Mouse (Mus musculus): ENCODE measurements at regions not wholly inside any gene's neighbourhood (a gene's known extent, or its start where the extent isn't known, plus 50 kb on each side); places are given as distances from the start of the nearest gene placed in this dataset.

DNA sequence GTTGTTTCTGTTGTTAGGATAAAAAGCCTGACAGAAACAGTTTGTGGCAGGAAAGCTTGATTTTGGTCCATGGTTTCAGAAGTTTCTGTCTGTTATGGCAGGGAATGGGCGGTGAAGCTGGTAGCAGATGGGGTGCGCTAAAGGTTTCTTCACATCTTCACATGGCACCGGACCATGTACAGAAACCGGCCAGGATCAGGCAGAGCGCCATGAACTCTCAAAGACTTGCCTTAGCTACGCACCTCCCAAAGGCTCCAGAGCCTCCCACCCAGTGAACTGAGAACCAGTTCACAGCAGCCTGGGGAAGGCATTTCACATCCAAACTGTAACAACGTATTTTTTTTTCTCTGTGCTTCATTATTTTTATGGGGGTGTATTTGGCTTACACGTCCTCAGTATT lies 86.2 kb upstream of the Rcn1 start:
- Histone ChIP-seq H3K9ac (ENCODE audit: insufficient read depth, low read depth, low read length, poor library complexity, severe bottlenecking) (no peak overlapping the region), H3K4me3 (ENCODE audit: insufficient read depth in 1 of 2, low read depth in 1 of 2, low read length in 2 of 2, poor library complexity in 1 of 2, severe bottlenecking in 1 of 2) (no peak overlapping the region), H3K4me1 (ENCODE audit: control insufficient read depth in 2 of 2, insufficient read depth in 2 of 2, low read length in 2 of 2, poor library complexity in 1 of 2) (no peaks in the 10 kb centered on the region), H3K27ac (ENCODE audit: insufficient read depth, low read depth, low read length, poor library complexity, severe bottlenecking) (no peak overlapping the region), H3K36me3 (ENCODE audit: control insufficient read depth, insufficient read depth, low read length, poor library complexity, severe bottlenecking) (no peaks in the 10 kb centered on the region), H3K9me3 (ENCODE audit: control insufficient read depth, insufficient read depth, low read depth, low read length) (no peaks in the 10 kb centered on the region)
- TF ChIP-seq ZC3H11A (IDR thresholded peaks at IDR 0.05; ENCODE audit: borderline replicate concordance, low read depth, low read length), result no peak
- no peak for TF ChIP-seq CHD2 (IDR thresholded peaks at IDR 0.05; ENCODE audit: low read depth, low read length)
- TF ChIP-seq HCFC1 (IDR thresholded peaks at IDR 0.05; ENCODE audit: borderline replicate concordance, insufficient read depth, low read length), result no peak
- no peak for TF ChIP-seq MAFK (IDR thresholded peaks at IDR 0.05; ENCODE audit: insufficient read depth, low read depth, low read length)
- TF ChIP-seq ZNF384 (IDR thresholded peaks at IDR 0.05; ENCODE audit: low read depth, low read length), result no peak
- no peak for DNase-seq (ENCODE audit: low read depth, low spot score)
- in situ Hi-C loops (cut with MboI; ENCODE audit: low sequenced_read_pairs in 2 of 2, unreplicated experiment in 2 of 2), result no loop called here

DNA sequence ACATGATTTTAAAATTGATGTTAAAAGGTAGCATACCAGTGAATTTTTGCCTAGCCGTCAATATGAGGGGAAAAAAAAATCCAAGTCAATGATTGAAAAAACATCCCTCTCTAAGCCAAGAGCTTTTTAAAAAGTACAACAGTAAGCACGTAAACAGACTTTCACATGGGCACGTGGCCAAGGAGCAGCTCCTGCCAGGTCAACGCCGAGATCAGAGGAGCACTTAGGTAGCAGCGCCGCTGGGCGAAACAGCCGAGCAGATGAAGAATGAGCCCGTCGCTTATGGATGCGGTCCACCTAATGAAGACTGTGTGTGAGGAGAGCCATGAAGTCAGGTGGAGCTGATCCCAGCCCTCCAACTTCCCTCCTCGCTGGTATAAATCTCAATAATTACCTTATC lies 96.7 kb upstream of the Rcn1 start:
- TF ChIP-seq ZC3H11A (IDR thresholded peaks at IDR 0.05; ENCODE audit: borderline replicate concordance, low read depth, low read length) (no peak), CHD2 (IDR thresholded peaks at IDR 0.05; ENCODE audit: low read depth, low read length) (no peak)
- Histone ChIP-seq H3K9me3 (ENCODE audit: control insufficient read depth, insufficient read depth, low read depth, low read length) (no peaks in the 10 kb centered on the region), H3K4me3 (ENCODE audit: insufficient read depth in 1 of 2, low read depth in 1 of 2, low read length in 2 of 2, poor library complexity in 1 of 2, severe bottlenecking in 1 of 2) (no peak overlapping the region), H3K27ac (ENCODE audit: insufficient read depth, low read depth, low read length, poor library complexity, severe bottlenecking) (no peak overlapping the region), H3K9ac (ENCODE audit: insufficient read depth, low read depth, low read length, poor library complexity, severe bottlenecking) (no peak overlapping the region), H3K4me1 (ENCODE audit: control insufficient read depth in 2 of 2, insufficient read depth in 2 of 2, low read length in 2 of 2, poor library complexity in 1 of 2) (no peaks in the 10 kb centered on the region), H3K36me3 (ENCODE audit: control insufficient read depth, insufficient read depth, low read length, poor library complexity, severe bottlenecking) (no peaks in the 10 kb centered on the region)
- DNase-seq (ENCODE audit: low read depth, low spot score), result no peak
- in situ Hi-C loops (cut with MboI; ENCODE audit: low sequenced_read_pairs in 2 of 2, unreplicated experiment in 2 of 2), result no loop called here

DNA sequence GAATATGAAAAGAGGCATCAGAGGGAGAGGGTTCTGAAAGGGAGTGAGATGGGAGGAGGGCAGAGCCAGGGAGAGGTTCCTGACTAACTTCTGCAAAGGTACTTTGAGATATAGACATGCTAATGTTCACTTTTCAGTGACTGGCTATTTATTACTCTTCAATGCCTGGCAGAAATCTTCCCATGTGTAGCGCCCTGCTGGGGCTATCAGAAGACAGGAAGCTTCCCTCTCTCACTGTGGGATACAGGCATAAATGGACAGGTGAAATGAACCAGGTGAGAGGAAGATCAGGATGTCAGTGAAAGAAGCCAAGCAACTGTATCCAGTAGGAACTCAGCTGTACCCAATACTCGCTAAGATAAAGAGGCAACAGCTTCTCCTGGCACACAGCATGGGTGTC lies 105.1 kb upstream of the Rcn1 start:
- TF ChIP-seq MAFK (IDR thresholded peaks at IDR 0.05; ENCODE audit: insufficient read depth, low read depth, low read length) (no peak), ZC3H11A (IDR thresholded peaks at IDR 0.05; ENCODE audit: borderline replicate concordance, low read depth, low read length) (no peak), ZNF384 (IDR thresholded peaks at IDR 0.05; ENCODE audit: low read depth, low read length) (no peak), CHD2 (IDR thresholded peaks at IDR 0.05; ENCODE audit: low read depth, low read length) (no peak), HCFC1 (IDR thresholded peaks at IDR 0.05; ENCODE audit: borderline replicate concordance, insufficient read depth, low read length) (no peak)
- DNase-seq (ENCODE audit: low read depth, low spot score), result no peak
- Histone ChIP-seq H3K4me3 (ENCODE audit: insufficient read depth in 1 of 2, low read depth in 1 of 2, low read length in 2 of 2, poor library complexity in 1 of 2, severe bottlenecking in 1 of 2) (no peak overlapping the region), H3K36me3 (ENCODE audit: control insufficient read depth, insufficient read depth, low read length, poor library complexity, severe bottlenecking) (no peaks in the 10 kb centered on the region), H3K4me1 (ENCODE audit: control insufficient read depth in 2 of 2, insufficient read depth in 2 of 2, low read length in 2 of 2, poor library complexity in 1 of 2) (peaks cover 0 to 3% of the 10 kb centered on the region in 2 experiments; a peak in 1 of 4 replicates), H3K9me3 (ENCODE audit: control insufficient read depth, insufficient read depth, low read depth, low read length) (no peaks in the 10 kb centered on the region), H3K27ac (ENCODE audit: insufficient read depth, low read depth, low read length, poor library complexity, severe bottlenecking) (no peak overlapping the region), H3K9ac (ENCODE audit: insufficient read depth, low read depth, low read length, poor library complexity, severe bottlenecking) (no peak overlapping the region)
- in situ Hi-C loops (cut with MboI; ENCODE audit: low sequenced_read_pairs in 2 of 2, unreplicated experiment in 2 of 2), result loop anchor here in 1 of 2 experiments (25.0 kb wide), 1 partner anchor 583 kb away; no protein-coding TSS in a partner anchor

DNA sequence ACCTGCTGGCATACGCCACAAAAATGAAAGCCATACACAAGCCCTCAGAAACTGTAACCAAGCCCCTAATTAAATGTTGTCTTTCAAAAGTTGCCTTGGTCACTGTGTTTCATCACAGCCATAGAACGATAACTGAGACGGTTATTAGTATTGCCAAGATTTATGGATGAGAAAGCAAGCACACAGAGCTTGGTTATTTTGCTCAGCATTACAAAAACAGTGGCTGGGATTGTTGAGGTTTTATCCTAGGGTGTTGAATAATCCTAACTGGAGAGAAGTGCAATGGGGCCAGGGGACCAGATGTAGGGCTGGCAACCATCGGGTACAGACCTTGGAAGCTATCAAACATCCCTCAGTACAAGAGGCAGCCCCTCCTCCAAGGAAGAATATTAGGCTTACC lies 106.4 kb upstream of the Rcn1 start:
- DNase-seq (ENCODE audit: low read depth, low spot score), result no peak
- in situ Hi-C loops (cut with MboI; ENCODE audit: low sequenced_read_pairs in 2 of 2, unreplicated experiment in 2 of 2), result loop anchor here in 1 of 2 experiments (25.0 kb wide), 1 partner anchor 582 kb away; no protein-coding TSS in a partner anchor

DNA sequence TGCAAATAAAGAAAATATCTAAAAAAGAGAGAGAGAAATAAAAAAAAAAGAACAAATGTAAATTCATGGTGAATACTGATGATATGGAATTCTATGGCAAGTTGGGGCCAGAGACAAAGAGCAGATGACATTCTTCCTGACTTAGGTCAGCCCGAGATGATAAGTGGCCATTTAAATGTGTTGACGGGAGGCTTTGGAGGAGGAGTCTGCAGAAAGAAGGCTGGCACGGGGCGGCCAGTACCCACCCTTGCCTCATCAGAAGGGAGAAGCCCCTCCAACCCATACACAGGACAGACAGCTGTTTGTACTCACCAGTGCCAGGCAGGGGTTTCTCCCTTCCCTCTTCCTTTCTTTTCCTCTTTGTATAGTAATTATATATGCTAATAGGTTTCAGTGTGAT lies 108.0 kb upstream of the Rcn1 start:
- Histone ChIP-seq H3K4me1 (ENCODE audit: control insufficient read depth in 2 of 2, insufficient read depth in 2 of 2, low read length in 2 of 2, poor library complexity in 1 of 2) (peaks cover 1 to 6% of the 10 kb centered on the region in 2 experiments; a peak in 1 of 4 replicates), H3K36me3 (ENCODE audit: control insufficient read depth, insufficient read depth, low read length, poor library complexity, severe bottlenecking) (no peaks in the 10 kb centered on the region), H3K4me3 (ENCODE audit: insufficient read depth in 1 of 2, low read depth in 1 of 2, low read length in 2 of 2, poor library complexity in 1 of 2, severe bottlenecking in 1 of 2) (no peak overlapping the region), H3K9ac (ENCODE audit: insufficient read depth, low read depth, low read length, poor library complexity, severe bottlenecking) (no peak overlapping the region), H3K27ac (ENCODE audit: insufficient read depth, low read depth, low read length, poor library complexity, severe bottlenecking) (no peak overlapping the region), H3K9me3 (ENCODE audit: control insufficient read depth, insufficient read depth, low read depth, low read length) (no peaks in the 10 kb centered on the region)
- in situ Hi-C loops (cut with MboI; ENCODE audit: low sequenced_read_pairs in 2 of 2, unreplicated experiment in 2 of 2), result loop anchor here in 1 of 2 experiments (25.0 kb wide), 1 partner anchor 580 kb away; no protein-coding TSS in a partner anchor
- no peak for TF ChIP-seq CHD2 (IDR thresholded peaks at IDR 0.05; ENCODE audit: low read depth, low read length)
- no peak for TF ChIP-seq ZNF384 (IDR thresholded peaks at IDR 0.05; ENCODE audit: low read depth, low read length)
- TF ChIP-seq MAFK (IDR thresholded peaks at IDR 0.05; ENCODE audit: insufficient read depth, low read depth, low read length), result no peak
- no peak for TF ChIP-seq HCFC1 (IDR thresholded peaks at IDR 0.05; ENCODE audit: borderline replicate concordance, insufficient read depth, low read length)
- TF ChIP-seq ZC3H11A (IDR thresholded peaks at IDR 0.05; ENCODE audit: borderline replicate concordance, low read depth, low read length), result no peak
- no peak for DNase-seq (ENCODE audit: low read depth, low spot score)

More for the DNA sequence above, 106.4 kb upstream of the Rcn1 start:
- no peak for TF ChIP-seq HCFC1 (IDR thresholded peaks at IDR 0.05; ENCODE audit: borderline replicate concordance, insufficient read depth, low read length)
- Histone ChIP-seq H3K9ac (ENCODE audit: insufficient read depth, low read depth, low read length, poor library complexity, severe bottlenecking) (no peak overlapping the region), H3K4me1 (ENCODE audit: control insufficient read depth in 2 of 2, insufficient read depth in 2 of 2, low read length in 2 of 2, poor library complexity in 1 of 2) (peaks cover 0 to 3% of the 10 kb centered on the region in 2 experiments; a peak in 1 of 4 replicates), H3K9me3 (ENCODE audit: control insufficient read depth, insufficient read depth, low read depth, low read length) (no peaks in the 10 kb centered on the region), H3K4me3 (ENCODE audit: insufficient read depth in 1 of 2, low read depth in 1 of 2, low read length in 2 of 2, poor library complexity in 1 of 2, severe bottlenecking in 1 of 2) (no peak overlapping the region), H3K27ac (ENCODE audit: insufficient read depth, low read depth, low read length, poor library complexity, severe bottlenecking) (no peak overlapping the region), H3K36me3 (ENCODE audit: control insufficient read depth, insufficient read depth, low read length, poor library complexity, severe bottlenecking) (no peaks in the 10 kb centered on the region)
